Mouse (Mus musculus): ENCODE measurements around the gene Esf1. TPM values are rescaled to one million over a fixed set of nuclear protein-coding genes. Genes with fewer than 3 reads are reported as not detected.
"Not testable (repeated sequence)": the region's sequence is repeated elsewhere in the genome, so short reads cannot be mapped to it uniquely, and the experiment has no call there.

Gene Esf1
- polyA plus RNA-seq (2016; fragmentation: Nextera tagmentation; extraction: Ambion mirVana) = 32.6 and 34.0 TPM in 2 replicates

- under 1% methylated on average over 43 of the region's 43 CpGs for WGBS
- Histone ChIP-seq H3K27me3 (ENCODE audit: poor library complexity, severe bottlenecking) (no peaks in the 10 kb centered on the region), H3K27ac (peak within 1 kb of the TSS; percentile 91), H3K9me3 (no peaks in the 10 kb centered on the region), H3K36me3 (replicated peaks) (peaks cover 36% of the 10 kb centered on the region), H3K4me1 (peaks cover 20% of the 10 kb centered on the region), H3K4me3 (peak within 1 kb of the TSS; percentile 78)
- peak; percentile 92 for DNase-seq (ENCODE audit: extremely low spot score, low spot score)
Observed at GRCm38 (mm10) chr2:140170127-140170802, at the start of gene Esf1, which contains the start of gene Ndufaf5. Esf1 (minus strand) TSS chr2:140170564. Ndufaf5 (plus strand) TSS chr2:140170649.

DNA sequence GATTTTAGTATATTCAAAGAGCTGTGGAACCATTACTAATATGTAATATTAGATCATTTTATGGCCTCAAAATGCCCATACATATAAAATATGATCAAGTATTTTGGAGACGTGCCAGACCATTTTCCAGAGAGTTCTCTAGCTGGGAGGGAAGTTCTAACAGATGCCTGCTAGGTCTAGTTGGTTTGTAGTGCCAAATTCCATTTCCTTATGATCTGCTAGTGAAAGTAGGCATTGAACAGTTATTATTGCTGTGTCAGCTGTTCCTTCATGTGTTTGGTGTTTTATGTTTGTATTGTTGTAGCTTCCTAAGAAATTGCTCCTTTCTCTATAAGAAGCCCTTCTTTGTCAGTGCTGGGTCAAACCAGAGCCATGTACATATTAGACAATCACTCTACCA lies 45.6 kb upstream of the Esf1 start:
- no peak for DNase-seq (ENCODE audit: extremely low spot score, low spot score)
- Histone ChIP-seq H3K4me1 (no peaks in the 10 kb centered on the region), H3K9me3 (no peaks in the 10 kb centered on the region), H3K4me3 (no peak overlapping the region), H3K27ac (no peak overlapping the region), H3K36me3 (replicated peaks) (no peaks in the 10 kb centered on the region), H3K27me3 (ENCODE audit: poor library complexity, severe bottlenecking) (no peaks in the 10 kb centered on the region)
- 78% methylated on average over 1 of the region's 1 CpGs for WGBS

- Histone ChIP-seq H3K27me3 (ENCODE audit: poor library complexity, severe bottlenecking) (no peaks in the 10 kb centered on the region), H3K9me3 (no peaks in the 10 kb centered on the region), H3K27ac (no peak overlapping the region), H3K4me1 (no peaks in the 10 kb centered on the region), H3K4me3 (no peak overlapping the region), H3K36me3 (replicated peaks) (no peaks in the 10 kb centered on the region)
- 75% methylated on average over 2 of the region's 2 CpGs for WGBS
- DNase-seq (ENCODE audit: extremely low spot score, low spot score) = no peak
Observed at GRCm38 (mm10) chr2:140215415-140215814, 45.1 kb upstream of the Esf1 start.

DNA sequence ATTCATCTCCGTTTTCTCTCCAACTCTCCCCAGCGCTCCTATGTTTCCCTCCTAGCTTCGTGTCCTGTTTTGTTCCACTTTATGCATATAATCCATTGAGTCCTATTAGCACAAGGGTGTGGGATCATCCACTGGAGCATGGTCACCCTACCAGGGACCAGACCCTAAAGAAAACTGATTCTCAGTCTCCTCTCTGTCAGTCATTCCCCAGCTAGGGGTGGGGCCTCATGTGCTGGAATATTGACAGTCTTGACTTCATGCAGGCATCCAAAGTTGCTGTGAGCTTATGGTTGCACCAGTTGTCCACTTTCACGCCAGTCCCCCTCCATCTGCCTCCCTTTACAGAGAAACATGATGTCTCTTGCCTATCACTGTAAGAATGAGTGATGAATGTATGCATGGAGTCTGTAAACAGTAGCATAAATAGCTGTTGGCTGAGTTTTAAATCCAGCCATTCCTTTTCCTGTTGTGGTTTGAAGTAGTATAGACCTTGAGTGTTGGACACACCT lies 44.2 kb upstream of the Esf1 start:
- no peak overlapping the region for H3K4me3 ChIP-seq
- H3K27ac ChIP-seq = no peak overlapping the region
- DNase-seq (ENCODE audit: extremely low spot score, low spot score) = no peak
- 90% methylated on average over 4 of the region's 4 CpGs for WGBS
- H3K27me3 ChIP-seq (ENCODE audit: poor library complexity, severe bottlenecking) = no peaks in the 10 kb centered on the region
- H3K4me1 ChIP-seq = no peaks in the 10 kb centered on the region
- no peaks in the 10 kb centered on the region for H3K9me3 ChIP-seq
- H3K36me3 ChIP-seq (replicated peaks) = no peaks in the 10 kb centered on the region

- no peak for DNase-seq (ENCODE audit: extremely low spot score, low spot score)
- Histone ChIP-seq H3K27ac (no peak overlapping the region), H3K4me3 (no peak overlapping the region), H3K36me3 (replicated peaks) (peaks cover 53% of the 10 kb centered on the region), H3K27me3 (ENCODE audit: poor library complexity, severe bottlenecking) (no peaks in the 10 kb centered on the region), H3K9me3 (no peaks in the 10 kb centered on the region), H3K4me1 (no peaks in the 10 kb centered on the region)
- 94% methylated on average over 7 of the region's 7 CpGs for WGBS
Observed at GRCm38 (mm10) chr2:140203756-140204155, 33.4 kb upstream of the Esf1 start.

- no peak for DNase-seq (ENCODE audit: extremely low spot score, low spot score)
- 93% methylated on average over 5 of the region's 5 CpGs for WGBS
- no peak overlapping the region for H3K27ac ChIP-seq
- H3K4me3 ChIP-seq = no peak overlapping the region
- H3K4me1 ChIP-seq = no peaks in the 10 kb centered on the region
- H3K9me3 ChIP-seq = no peaks in the 10 kb centered on the region
- peaks cover 57% of the 10 kb centered on the region for H3K36me3 ChIP-seq (replicated peaks)
- no peaks in the 10 kb centered on the region for H3K27me3 ChIP-seq (ENCODE audit: poor library complexity, severe bottlenecking)
Observed at GRCm38 (mm10) chr2:140202573-140202972, 32.2 kb upstream of the Esf1 start.

- H3K9me3 ChIP-seq = no peaks in the 10 kb centered on the region
- H3K27ac ChIP-seq = no peak overlapping the region
- H3K4me1 ChIP-seq = no peaks in the 10 kb centered on the region
- WGBS = 90% methylated on average over 2 of the region's 2 CpGs
- H3K36me3 ChIP-seq (replicated peaks) = peaks cover 48% of the 10 kb centered on the region
- H3K27me3 ChIP-seq (ENCODE audit: poor library complexity, severe bottlenecking) = no peaks in the 10 kb centered on the region
- H3K4me3 ChIP-seq = no peak overlapping the region
- no peak for DNase-seq (ENCODE audit: extremely low spot score, low spot score)
Observed at GRCm38 (mm10) chr2:140200713-140201112, 30.3 kb upstream of the Esf1 start.

GRCm38 (mm10) chr2:140185685-140186210 lies 15.4 kb upstream of the Esf1 start:
- not testable (repeated sequence) for H3K27ac ChIP-seq; H3K4me1 ChIP-seq; H3K4me3 ChIP-seq; H3K27me3 ChIP-seq (ENCODE audit: poor library complexity, severe bottlenecking); H3K9me3 ChIP-seq; DNase-seq (ENCODE audit: extremely low spot score, low spot score)
- H3K36me3 ChIP-seq (replicated peaks) = peaks cover 57% of the 10 kb centered on the region
- 95% methylated on average over 3 of the region's 3 CpGs for WGBS

DNA sequence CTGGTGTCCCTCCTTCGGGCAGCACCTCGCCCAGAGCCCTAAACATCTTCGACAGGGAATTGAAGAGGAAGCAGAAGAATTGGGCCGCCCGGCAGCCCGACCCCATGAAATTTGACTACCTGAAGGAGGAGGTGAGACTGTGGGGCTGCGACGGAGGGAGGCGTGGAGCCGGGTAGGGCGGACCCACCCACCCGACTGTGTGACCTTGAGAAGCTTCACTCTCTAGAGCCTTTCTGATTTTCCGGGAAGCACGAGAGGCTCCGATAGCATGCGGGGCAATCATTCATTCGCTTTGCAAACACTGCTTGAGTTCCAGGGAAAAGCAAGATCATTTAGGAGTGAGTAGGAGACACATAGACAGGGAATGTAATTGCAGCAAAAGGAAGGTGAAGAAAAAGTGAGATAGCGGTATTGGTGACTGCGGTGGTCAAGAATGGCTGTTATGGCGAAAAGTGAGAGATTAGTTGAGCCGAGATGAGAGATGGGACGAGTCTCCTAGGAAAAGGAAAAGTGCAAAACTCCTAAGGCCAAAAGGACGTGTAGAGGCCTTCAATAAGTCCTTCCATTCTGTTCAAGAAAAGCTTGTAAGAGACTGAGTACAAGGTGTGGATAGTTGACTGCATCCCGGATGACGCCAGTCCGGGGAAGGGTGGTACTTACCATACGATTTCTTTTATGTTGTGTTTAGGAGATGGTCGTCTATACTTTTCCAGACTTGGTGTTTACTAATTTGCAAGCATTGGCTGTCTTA lies 614 bp upstream of the Esf1 start:
- Histone ChIP-seq H3K4me1 (peaks cover 20% of the 10 kb centered on the region), H3K36me3 (replicated peaks) (peaks cover 33% of the 10 kb centered on the region), H3K27me3 (ENCODE audit: poor library complexity, severe bottlenecking) (no peaks in the 10 kb centered on the region), H3K4me3 (peak overlapping the region; percentile 78), H3K9me3 (no peaks in the 10 kb centered on the region), H3K27ac (peak overlapping the region; percentile 91)
- WGBS = 9% methylated on average over 28 of the region's 28 CpGs
- DNase-seq (ENCODE audit: extremely low spot score, low spot score) = no peak

DNA sequence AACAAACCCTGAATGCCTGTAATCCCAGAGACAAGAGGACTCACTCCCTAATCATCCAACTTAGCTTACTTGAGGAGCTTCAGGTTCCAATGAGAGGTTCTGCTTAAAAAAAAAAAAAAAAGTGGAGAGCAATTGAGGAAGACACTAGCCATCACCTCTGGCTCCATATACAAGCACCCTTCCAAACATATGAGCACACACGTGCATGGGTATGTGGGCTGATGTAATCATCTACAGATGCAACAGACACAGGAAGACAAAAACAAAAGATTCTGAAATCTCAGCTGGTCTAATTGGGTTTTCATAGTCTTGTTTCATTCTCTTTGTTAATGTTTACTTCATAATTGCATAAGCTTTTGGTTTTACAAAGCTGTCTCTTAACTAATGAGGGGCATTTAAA lies 1.3 kb downstream of the Esf1 start:
- H3K36me3 ChIP-seq (replicated peaks) = peaks cover 38% of the 10 kb centered on the region
- WGBS = 89% methylated on average over 1 of the region's 1 CpGs
- no peak overlapping the region for H3K27ac ChIP-seq
- no peaks in the 10 kb centered on the region for H3K27me3 ChIP-seq (ENCODE audit: poor library complexity, severe bottlenecking)
- H3K4me1 ChIP-seq = peaks cover 20% of the 10 kb centered on the region
- no peaks in the 10 kb centered on the region for H3K9me3 ChIP-seq
- peak overlapping the region; percentile 78 for H3K4me3 ChIP-seq
- no peak for DNase-seq (ENCODE audit: extremely low spot score, low spot score)

DNA sequence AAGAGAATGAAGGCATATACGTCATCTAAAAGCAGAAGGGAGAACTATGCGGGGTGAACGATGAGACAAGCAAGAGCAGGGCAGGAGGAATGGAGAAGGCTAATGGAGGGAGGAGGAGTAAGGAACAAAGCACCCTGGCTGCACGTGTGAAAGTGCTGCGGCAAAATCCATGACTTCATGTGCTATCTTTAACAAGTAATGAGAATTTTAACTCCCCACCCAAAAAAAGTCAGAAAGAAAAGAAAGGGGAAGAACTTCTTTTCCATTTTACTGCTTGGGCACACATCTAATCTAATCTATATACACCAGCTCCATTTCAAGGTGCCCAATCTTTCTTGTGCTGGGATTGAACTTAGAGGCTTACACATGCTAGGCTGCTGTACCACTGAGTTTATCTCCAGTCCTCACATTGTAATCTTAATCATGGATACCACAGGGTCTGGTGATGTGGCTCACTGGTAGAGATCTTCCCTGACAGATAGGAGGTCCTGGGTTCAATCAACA lies 7.0 kb downstream of the Esf1 start:
- Histone ChIP-seq H3K4me3 (no peak overlapping the region), H3K4me1 (no peaks in the 10 kb centered on the region), H3K36me3 (replicated peaks) (peaks cover 78% of the 10 kb centered on the region), H3K9me3 (no peaks in the 10 kb centered on the region), H3K27me3 (ENCODE audit: poor library complexity, severe bottlenecking) (no peaks in the 10 kb centered on the region), H3K27ac (no peak overlapping the region)
- 94% methylated on average over 5 of the region's 5 CpGs for WGBS
- DNase-seq (ENCODE audit: extremely low spot score, low spot score) = no peak

GRCm38 (mm10) chr2:140159186-140159730 lies 11.1 kb downstream of the Esf1 start:
- Histone ChIP-seq H3K27ac (no peak overlapping the region), H3K27me3 (ENCODE audit: poor library complexity, severe bottlenecking) (no peaks in the 10 kb centered on the region), H3K4me3 (no peak overlapping the region), H3K36me3 (replicated peaks) (peaks cover 92% of the 10 kb centered on the region), H3K9me3 (no peaks in the 10 kb centered on the region), H3K4me1 (no peaks in the 10 kb centered on the region)
- 90% methylated on average over 3 of the region's 3 CpGs for WGBS
- no peak for DNase-seq (ENCODE audit: extremely low spot score, low spot score)
